8 mouse cellular contexts compared by ENCODE assay signal in genomic region chr4:140258968-140259367, GRCm38 (mm10). TPM values are rescaled to one million over a fixed set of nuclear protein-coding genes. Genes with fewer than 3 reads are reported as not detected.
A peak's percentile ranks its signal among the peaks of the same experiment; 100 is the strongest.
DNase-seq lines count a peak whose midpoint lies in the region.

No protein-coding gene starts in this region.

- DNase-seq in 416B (ENCODE audit: low read depth) (peak; percentile 23), ZHBTc4 (ENCODE audit: low read depth, low spot score) (peak; percentile 84)
- peak; percentile 2 for DNase-seq in heart, adult 8-10 months (ENCODE audit: low spot score)
- DNase-seq in kidney, adult 18-20 months: peak; percentile 10
- peak; percentile 74 for DNase-seq in lung, postnatal 10 days
- peak; percentile 43 to 73 for DNase-seq in urinary bladder, postnatal 4 days (ENCODE audit: low spot score in 2 of 2)
- DNase-seq in spleen, postnatal 14 days (ENCODE audit: low spot score in 2 of 2): no peak
- no peak for DNase-seq in cerebellum, postnatal 36 days

RNA-seq across cellular contexts. Expression of gene Igsf21, which starts 12.4 kb away (rescaled TPM):
- total RNA-seq in heart, adult 8-10 months (2022): under 1 TPM in 3 of 4 experiments, not detected in 1; 0.12 to 0.52 (median 0.14) TPM

Comparison
In these comparisons a context has a peak if more than half of its experiments do, and no peak if none do; other contexts are left out.
1. DNase-seq: peak in 416B (single experiment), ZHBTc4 (single experiment), heart, adult 8-10 months (single experiment), kidney, adult 18-20 months (single experiment), lung, postnatal 10 days (single experiment) and urinary bladder, postnatal 4 days (2 of 2); none in spleen, postnatal 14 days (0 of 2) and cerebellum, postnatal 36 days (0 of 2).